Mouse (Mus musculus) lung, embryonic 15.5 days (tissue): ENCODE results near the gene Cnih1. TPM values are rescaled to one million over a fixed set of nuclear protein-coding genes. Genes with fewer than 3 reads are reported as not detected.
"Not testable (repeated sequence)": the region's sequence is repeated elsewhere in the genome, so short reads cannot be mapped to it uniquely, and the experiment has no call there.

Source experiments
- ATAC-seq: fragments of 200-750 bp; cut with Nextera tagmentation; 2 replicates; pipeline ENCODE4 v1.8.0; 2017; ENCODE audit warnings: moderate number of reproducible peaks, borderline replicate concordance; ENCODE audit not compliant: low FRiP score, low TSS enrichment; ENCODE audit errors: extremely low read depth
- H3K27ac ChIP-seq: fragments of 300-500 bp; sonication (generic); 2 replicates; pipeline ENCODE4 v1.5.1; 2015; ENCODE audit warnings: moderate library complexity, mild to moderate bottlenecking, inconsistent platforms
- H3K27me3 ChIP-seq: fragments of 300-500 bp; sonication (generic); 2 replicates; pipeline ENCODE4 v1.6.1; 2015; ENCODE audit warnings: inconsistent platforms
- H3K36me3 ChIP-seq: fragments of 300-500 bp; sonication (generic); 2 replicates; pipeline ENCODE4 v1.6.1; 2015; ENCODE audit warnings: inconsistent platforms
- H3K4me1 ChIP-seq: fragments of 300-500 bp; sonication (generic); 2 replicates; pipeline ENCODE4 v1.6.1; 2015; ENCODE audit warnings: inconsistent platforms
- H3K4me2 ChIP-seq: fragments of 300-500 bp; sonication (generic); 2 replicates; pipeline ENCODE4 v1.6.1; 2015; ENCODE audit warnings: inconsistent platforms, mild to moderate bottlenecking, moderate library complexity
- H3K4me3 ChIP-seq: fragments of 300-500 bp; sonication (generic); 2 replicates; pipeline ENCODE4 v1.5.1; 2015; ENCODE audit warnings: mild to moderate bottlenecking, inconsistent platforms
- H3K9ac ChIP-seq: fragments of 300-500 bp; sonication (generic); 2 replicates; pipeline ENCODE4 v1.6.1; 2015; ENCODE audit warnings: inconsistent platforms
- H3K9me3 ChIP-seq: fragments of 300-500 bp; sonication (generic); 2 replicates; pipeline ENCODE4 v1.6.1; 2016; ENCODE audit warnings: inconsistent platforms
- WGBS: fragments of 180-500 bp; shearing (Covaris S2); methylation state at CpG from one replicate; pipeline ENCODE4 v1.1.7; 2015; 5-methylcytosine and 5-hydroxymethylcytosine counted together
- polyA plus RNA-seq: library from polyadenylated mRNA; unstranded; fragments of >200 nt; fragmentation: Nextera tagmentation; extraction: Ambion mirVana; gene quantifications from 2 replicates; pipeline ENCODE4 v1.2.1, GENCODE M21; 2015

Gene Cnih1
- polyA plus RNA-seq, 1 experiment from 2014 or later, result 182 TPM

DNA sequence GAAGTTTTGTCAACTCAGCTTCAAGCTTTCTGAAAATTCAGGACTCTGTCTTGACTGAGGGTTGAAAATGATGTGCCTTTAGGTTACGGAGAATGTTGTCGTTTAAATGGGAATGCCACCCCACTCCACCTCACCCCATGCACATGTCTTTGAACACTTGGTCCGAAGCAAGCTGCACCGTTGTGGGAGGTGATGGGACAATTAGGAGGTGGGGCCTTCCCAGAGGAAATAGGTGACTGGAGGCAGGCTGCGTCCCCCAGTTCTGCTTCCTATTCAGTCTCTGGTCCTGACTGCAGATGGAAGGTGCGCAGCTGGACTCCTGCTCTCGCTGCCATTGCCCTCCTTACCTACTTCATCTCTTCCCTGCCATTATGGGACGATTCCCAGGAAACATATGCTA is 32.4 kb downstream of the Cnih1 start:
- H3K9ac ChIP-seq, result no peak overlapping the region
- H3K36me3 ChIP-seq, result no peaks in the 10 kb centered on the region
- H3K9me3 ChIP-seq, result no peaks in the 10 kb centered on the region
- no peak overlapping the region for H3K4me2 ChIP-seq
- H3K4me1 ChIP-seq, result peaks cover under 1% of the 10 kb centered on the region; the same call in 1 of the 2 replicates
- no peak for ATAC-seq
- no peak overlapping the region for H3K27ac ChIP-seq
- WGBS, result 86% methylated on average over 8 of the region's 8 CpGs
- H3K4me3 ChIP-seq, result no peak overlapping the region
- no peaks in the 10 kb centered on the region for H3K27me3 ChIP-seq

DNA sequence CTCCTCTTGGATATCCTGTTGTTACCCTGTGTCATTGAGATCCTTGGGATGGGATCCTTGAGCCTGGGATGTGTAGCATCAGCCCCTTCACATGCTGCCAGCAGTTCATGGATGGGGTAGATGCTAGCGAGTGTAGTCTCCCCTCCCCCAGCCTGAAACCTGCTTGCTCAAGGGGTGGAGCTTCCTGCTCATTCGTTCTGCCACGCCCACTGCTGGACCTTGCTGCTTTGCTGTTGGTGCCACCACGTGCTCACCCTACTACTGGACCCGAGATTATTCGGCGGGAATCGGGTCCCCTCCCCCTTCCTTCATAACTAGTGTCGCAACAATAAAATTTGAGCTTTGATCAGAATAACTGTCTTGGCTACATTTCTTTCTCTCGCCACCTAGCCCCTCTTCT is 33.8 kb downstream of the Cnih1 start:
- ATAC-seq, result not testable (repeated sequence)

DNA sequence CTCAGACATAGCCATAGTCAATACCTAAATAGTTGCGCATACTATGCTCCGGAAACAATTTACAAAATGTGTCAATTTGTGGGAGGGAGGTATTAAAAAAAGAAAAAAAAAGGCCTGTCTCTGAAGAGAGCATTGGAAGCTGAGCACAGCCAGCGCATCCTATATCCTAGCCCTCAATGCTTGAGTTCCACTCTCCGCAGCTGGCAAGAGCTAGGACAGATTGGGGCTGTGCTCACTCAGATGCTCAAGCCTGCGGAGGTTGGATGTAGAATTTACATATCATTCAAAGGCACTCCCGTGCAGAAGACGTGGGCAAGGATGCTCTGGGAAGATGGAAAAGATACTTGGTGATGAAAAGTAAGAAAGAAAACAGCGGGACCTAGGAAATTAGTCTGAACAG is 42.8 kb downstream of the Cnih1 start:
- ATAC-seq, result no peak
- H3K9me3 ChIP-seq, result no peaks in the 10 kb centered on the region
- H3K36me3 ChIP-seq, result no peaks in the 10 kb centered on the region
- no peak overlapping the region for H3K4me2 ChIP-seq
- H3K27ac ChIP-seq, result no peak overlapping the region
- H3K4me1 ChIP-seq, result no peaks in the 10 kb centered on the region
- 91% methylated on average over 8 of the region's 8 CpGs for WGBS
- no peaks in the 10 kb centered on the region for H3K27me3 ChIP-seq
- no peak overlapping the region for H3K4me3 ChIP-seq
- H3K9ac ChIP-seq, result no peak overlapping the region

More for the DNA sequence above, 33.8 kb downstream of the Cnih1 start:
- 58% methylated on average over 9 of the region's 10 CpGs for WGBS
- not testable (repeated sequence) for H3K4me2 ChIP-seq, H3K27ac ChIP-seq, H3K36me3 ChIP-seq, H3K4me3 ChIP-seq, H3K9ac ChIP-seq, H3K27me3 ChIP-seq, H3K9me3 ChIP-seq, H3K4me1 ChIP-seq

GRCm38 (mm10) chr14:46742674-46743073 is 45.5 kb downstream of the Cnih1 start:
- Histone ChIP-seq H3K4me3 (no peak overlapping the region), H3K9ac (no peak overlapping the region), H3K9me3 (no peaks in the 10 kb centered on the region), H3K27me3 (no peaks in the 10 kb centered on the region), H3K4me2 (no peak overlapping the region), H3K36me3 (no peaks in the 10 kb centered on the region), H3K27ac (no peak overlapping the region), H3K4me1 (no peaks in the 10 kb centered on the region)
- 81% methylated on average over 2 of the region's 2 CpGs for whole genome bisulfite sequencing
- no peak for ATAC-seq

GRCm38 (mm10) chr14:46737346-46737745 is 50.9 kb downstream of the Cnih1 start:
- H3K9ac ChIP-seq, H3K27me3 ChIP-seq, H3K27ac ChIP-seq, H3K4me3 ChIP-seq, H3K36me3 ChIP-seq, H3K9me3 ChIP-seq, H3K4me1 ChIP-seq, ATAC-seq, H3K4me2 ChIP-seq: not testable (repeated sequence)

GRCm38 (mm10) chr14:46736366-46736765 is 51.8 kb downstream of the Cnih1 start:
- Histone ChIP-seq H3K9ac (no peak overlapping the region), H3K9me3 (no peaks in the 10 kb centered on the region), H3K4me3 (no peak overlapping the region), H3K4me1 (no peaks in the 10 kb centered on the region), H3K36me3 (no peaks in the 10 kb centered on the region), H3K4me2 (no peak overlapping the region), H3K27me3 (no peaks in the 10 kb centered on the region), H3K27ac (no peak overlapping the region)
- ATAC-seq, result no peak
- 79% methylated on average over 4 of the region's 4 CpGs for WGBS

- Histone ChIP-seq H3K4me1 (no peaks in the 10 kb centered on the region), H3K27me3 (no peaks in the 10 kb centered on the region), H3K4me3 (no peak overlapping the region), H3K9ac (no peak overlapping the region), H3K4me2 (no peak overlapping the region), H3K36me3 (no peaks in the 10 kb centered on the region), H3K9me3 (no peaks in the 10 kb centered on the region), H3K27ac (no peak overlapping the region)
- ATAC-seq, result no peak
- 70% methylated on average over 14 of the region's 14 CpGs for WGBS
Measured at GRCm38 (mm10) chr14:46734761-46735455, 53.3 kb downstream of the Cnih1 start.

GRCm38 (mm10) chr14:46734262-46734661 is 53.9 kb downstream of the Cnih1 start:
- 58% methylated on average over 5 of the region's 5 CpGs for WGBS

GRCm38 (mm10) chr14:46725743-46726142 is 62.5 kb downstream of the Cnih1 start:
- H3K36me3 ChIP-seq, result no peaks in the 10 kb centered on the region
- H3K9me3 ChIP-seq, result no peaks in the 10 kb centered on the region
- H3K27me3 ChIP-seq, result no peaks in the 10 kb centered on the region
- 42% methylated on average over 3 of the region's 3 CpGs for WGBS
- no peak overlapping the region for H3K4me3 ChIP-seq
- no peak overlapping the region for H3K27ac ChIP-seq
- no peak overlapping the region for H3K4me2 ChIP-seq
- no peak for ATAC-seq
- peaks cover 5% of the 10 kb centered on the region; the same call in 1 of the 2 replicates for H3K4me1 ChIP-seq
- no peak overlapping the region for H3K9ac ChIP-seq

More at GRCm38 (mm10) chr14:46734262-46734661, 53.9 kb downstream of the Cnih1 start:
- H3K36me3 ChIP-seq, result no peaks in the 10 kb centered on the region
- H3K9ac ChIP-seq, result no peak overlapping the region
- no peaks in the 10 kb centered on the region for H3K9me3 ChIP-seq
- no peaks in the 10 kb centered on the region for H3K27me3 ChIP-seq
- H3K27ac ChIP-seq, result no peak overlapping the region
- ATAC-seq, result no peak
- no peak overlapping the region for H3K4me2 ChIP-seq
- H3K4me3 ChIP-seq, result no peak overlapping the region
- no peaks in the 10 kb centered on the region for H3K4me1 ChIP-seq

Other genes with a start within 250 kb of the Cnih1 start
- 64.3 and 70.4 TPM in 2 replicates for gene Cdkn3, start 27.9 kb downstream of the Cnih1 start, polyA plus RNA-seq
- gene Gmfb, start 33.8 kb upstream of the Cnih1 start, polyA plus RNA-seq, result 69.5 and 69.7 TPM in 2 replicates
- gene Cgrrf1, start 43.7 kb upstream of the Cnih1 start, polyA plus RNA-seq, result 46.0 and 47.1 TPM in 2 replicates
- 6.4 and 6.5 TPM in 2 replicates for gene Samd4, start 94.4 kb upstream of the Cnih1 start, polyA plus RNA-seq